In the genomic region with DNA sequence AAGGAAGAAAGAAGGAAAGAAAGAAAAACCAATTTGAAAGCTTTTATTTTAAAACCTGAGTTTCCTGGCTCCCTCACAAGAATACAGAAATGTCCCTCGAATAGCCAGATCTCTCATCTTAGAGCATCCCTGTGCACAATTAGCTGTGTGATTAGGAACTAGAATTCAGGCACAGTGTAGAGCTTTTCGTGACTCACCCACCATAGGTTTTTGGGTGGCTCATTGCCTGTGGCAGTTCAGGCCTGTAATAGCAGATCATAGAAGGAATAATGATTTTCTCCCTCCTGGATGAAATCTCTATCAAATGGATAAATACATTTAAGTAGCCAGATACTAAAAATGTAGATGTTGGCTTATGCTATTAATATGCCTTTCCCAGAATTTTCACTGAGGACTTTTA, we compare ENCODE assay signal across 30 mouse cellular contexts.
"Had no signal": no experiment of that assay in that cellular context is flagged by ENCODE, and none has a peak within 500 bp of the region (broad histone marks: within the 10 kb centered on the region; RNA-seq: fewer than 3 reads in every experiment).

No protein-coding gene starts in this region.

- H3K9me3 ChIP-seq: limb, embryonic 10.5 days; limb, embryonic 12.5 days; limb, embryonic 13.5 days; limb, embryonic 15.5 days; liver, embryonic 12.5 days; liver, embryonic 13.5 days; liver, embryonic 15.5 days; lung, embryonic 15.5 days; midbrain, embryonic 12.5 days; midbrain, embryonic 13.5 days; midbrain, embryonic 15.5 days had no signal

- H3K27ac ChIP-seq: left cerebral cortex, adult 2 months; limb, embryonic 10.5 days; limb, embryonic 12.5 days; limb, embryonic 13.5 days; limb, embryonic 15.5 days; liver, embryonic 12.5 days; liver, embryonic 13.5 days; liver, embryonic 14.5 days; liver, embryonic 15.5 days; lung, embryonic 15.5 days; macrophage; midbrain, embryonic 12.5 days; midbrain, embryonic 13.5 days; midbrain, embryonic 15.5 days had no signal

- H3K36me3 ChIP-seq: limb, embryonic 10.5 days; limb, embryonic 12.5 days; limb, embryonic 13.5 days; limb, embryonic 15.5 days; liver, embryonic 12.5 days; liver, embryonic 13.5 days; liver, embryonic 15.5 days; lung, embryonic 15.5 days; midbrain, embryonic 12.5 days; midbrain, embryonic 13.5 days; midbrain, embryonic 15.5 days had no signal

- H3K4me1 ChIP-seq: limb, embryonic 10.5 days; limb, embryonic 12.5 days; limb, embryonic 13.5 days; limb, embryonic 15.5 days; liver, embryonic 12.5 days; liver, embryonic 13.5 days; liver, embryonic 15.5 days; lung, embryonic 15.5 days; megakaryocyte, embryonic 14.5 days; midbrain, embryonic 12.5 days; midbrain, embryonic 13.5 days; midbrain, embryonic 15.5 days had no signal

- H3K4me3 ChIP-seq: left cerebral cortex, adult 2 months; limb, embryonic 10.5 days; limb, embryonic 12.5 days; limb, embryonic 13.5 days; limb, embryonic 15.5 days; liver, embryonic 12.5 days; liver, embryonic 13.5 days; liver, embryonic 15.5 days; lung, embryonic 15.5 days; megakaryocyte, embryonic 14.5 days; midbrain, embryonic 12.5 days; midbrain, embryonic 13.5 days; midbrain, embryonic 15.5 days; myocyte had no signal

- DNase-seq: left cerebral cortex, postnatal 4 days; liver; liver, embryonic 13.5 days; liver, postnatal 0 days; lung, adult 18-20 months; lung, adult 2 months; lung, embryonic 14.5 days; lung, postnatal 10 days; lung, postnatal 14 days; lung, postnatal 36 days; lung, postnatal 4 days; midbrain, embryonic 14.5 days had no signal

- H3K27me3 ChIP-seq: limb, embryonic 12.5 days; limb, embryonic 13.5 days; limb, embryonic 15.5 days; liver, embryonic 12.5 days; liver, embryonic 13.5 days; liver, embryonic 15.5 days; lung, embryonic 15.5 days; megakaryocyte, embryonic 14.5 days; midbrain, embryonic 12.5 days; midbrain, embryonic 13.5 days; midbrain, embryonic 15.5 days had no signal

- ATAC-seq: liver, embryonic 12.5 days; liver, postnatal 0 days; lung, postnatal 0 days; midbrain, embryonic 13.5 days; midbrain, embryonic 15.5 days; midbrain, embryonic 16.5 days had no signal

- H3K9ac ChIP-seq: limb, embryonic 12.5 days; limb, embryonic 13.5 days; limb, embryonic 15.5 days; liver, embryonic 12.5 days; liver, embryonic 13.5 days; liver, embryonic 14.5 days; liver, embryonic 15.5 days; liver, postnatal 0 days; lung, embryonic 14.5 days; lung, embryonic 15.5 days; midbrain, embryonic 12.5 days; midbrain, embryonic 13.5 days; midbrain, embryonic 15.5 days had no signal

- H3K4me2 ChIP-seq: limb, embryonic 12.5 days; limb, embryonic 13.5 days; limb, embryonic 15.5 days; liver, embryonic 11.5 days; liver, embryonic 12.5 days; liver, embryonic 13.5 days; liver, embryonic 15.5 days; lung, embryonic 14.5 days; lung, embryonic 15.5 days; midbrain, embryonic 12.5 days; midbrain, embryonic 13.5 days; midbrain, embryonic 15.5 days had no signal
